Mouse (Mus musculus) splenic B cell, adult 2 months (primary cell): Measurements from ENCODE around the gene Mms22l.
"Not testable (repeated sequence)": the region's sequence is repeated elsewhere in the genome, so short reads cannot be mapped to it uniquely, and the experiment has no call there.

Source experiments
- DNase-seq: peaks from one replicate; pipeline ENCODE4 v3.0.0-alpha.2; 2011; ENCODE audit warnings: low read depth, low spot score
- H3K27me3 ChIP-seq: 2 replicates; pipeline ENCODE4 v1.6.1; 2012; ENCODE audit warnings: mild to moderate bottlenecking, low read length, moderate library complexity, mixed read lengths; ENCODE audit not compliant: control insufficient read depth, poor library complexity, insufficient read depth, severe bottlenecking
- H3K36me3 ChIP-seq: 2 replicates; pipeline ENCODE4 v1.6.1; 2012; ENCODE audit warnings: mild to moderate bottlenecking, low read length, moderate library complexity, mixed read lengths; ENCODE audit not compliant: control insufficient read depth, poor library complexity, insufficient read depth, severe bottlenecking

The Mms22l gene

GRCm38 (mm10) chr4:24496116-24496952 is at the start of gene Mms22l:
TSS of gene Mms22l (plus strand) at chr4:24496451.
- H3K27me3 ChIP-seq: no peaks in the 10 kb centered on the region
- H3K36me3 ChIP-seq: no peaks in the 10 kb centered on the region
- peak; percentile 93 for DNase-seq

- not testable (repeated sequence) for H3K27me3 ChIP-seq, H3K36me3 ChIP-seq
These were observed 12.2 kb upstream of the Mms22l start for GRCm38 (mm10) chr4:24484046-24484445.

GRCm38 (mm10) chr4:24496953-24497319 is 685 bp downstream of the Mms22l start:
- H3K27me3 ChIP-seq: no peaks in the 10 kb centered on the region
- no peak for DNase-seq
- no peaks in the 10 kb centered on the region for H3K36me3 ChIP-seq

More at GRCm38 (mm10) chr4:24484046-24484445, 12.2 kb upstream of the Mms22l start:
- DNase-seq: not testable (repeated sequence)

GRCm38 (mm10) chr4:24509195-24509594 is 12.9 kb downstream of the Mms22l start:
- Histone ChIP-seq H3K27me3 (no peaks in the 10 kb centered on the region), H3K36me3 (no peaks in the 10 kb centered on the region; the same call in 1 of the 2 replicates)
- DNase-seq: no peak

GRCm38 (mm10) chr4:24536989-24537388 is 40.7 kb downstream of the Mms22l start:
- peak; percentile 3 for DNase-seq
- Histone ChIP-seq H3K36me3 (peaks cover 2% of the 10 kb centered on the region; the same call in 1 of the 2 replicates), H3K27me3 (no peaks in the 10 kb centered on the region)

GRCm38 (mm10) chr4:24543421-24543820 is 47.2 kb downstream of the Mms22l start:
- no peaks in the 10 kb centered on the region for H3K27me3 ChIP-seq
- no peak for DNase-seq
- H3K36me3 ChIP-seq: no peaks in the 10 kb centered on the region

- no peaks in the 10 kb centered on the region for H3K36me3 ChIP-seq
- H3K27me3 ChIP-seq: no peaks in the 10 kb centered on the region
- peak; percentile 5 for DNase-seq
These were observed 48.5 kb downstream of the Mms22l start for GRCm38 (mm10) chr4:24544677-24545151.

GRCm38 (mm10) chr4:24556116-24556820 is 60.0 kb downstream of the Mms22l start:
- no peaks in the 10 kb centered on the region for H3K27me3 ChIP-seq
- H3K36me3 ChIP-seq: no peaks in the 10 kb centered on the region
- no peak for DNase-seq

- no peak for DNase-seq
- Histone ChIP-seq H3K36me3 (no peaks in the 10 kb centered on the region), H3K27me3 (no peaks in the 10 kb centered on the region)
These were observed 60.9 kb downstream of the Mms22l start for GRCm38 (mm10) chr4:24557149-24557548.

- H3K36me3 ChIP-seq: no peaks in the 10 kb centered on the region
- DNase-seq: peak; percentile 40
- H3K27me3 ChIP-seq: no peaks in the 10 kb centered on the region
These were observed 71.8 kb downstream of the Mms22l start for GRCm38 (mm10) chr4:24568026-24568425.

- no peaks in the 10 kb centered on the region for H3K27me3 ChIP-seq
- no peaks in the 10 kb centered on the region for H3K36me3 ChIP-seq
- peak; percentile 13 for DNase-seq
These were observed 72.8 kb downstream of the Mms22l start for GRCm38 (mm10) chr4:24568989-24569556.

GRCm38 (mm10) chr4:24574276-24574675 is 78.0 kb downstream of the Mms22l start:
- H3K36me3 ChIP-seq: no peaks in the 10 kb centered on the region

GRCm38 (mm10) chr4:24577594-24577993 is 81.3 kb downstream of the Mms22l start:
- DNase-seq: no peak
- Histone ChIP-seq H3K36me3 (no peaks in the 10 kb centered on the region), H3K27me3 (no peaks in the 10 kb centered on the region)

More at GRCm38 (mm10) chr4:24574276-24574675, 78.0 kb downstream of the Mms22l start:
- H3K27me3 ChIP-seq: no peaks in the 10 kb centered on the region
- peak; percentile 74 for DNase-seq

- Histone ChIP-seq H3K27me3 (no peaks in the 10 kb centered on the region), H3K36me3 (no peaks in the 10 kb centered on the region)
- peak; percentile 16 for DNase-seq
These were observed 86.0 kb downstream of the Mms22l start for GRCm38 (mm10) chr4:24582295-24582694.

- no peaks in the 10 kb centered on the region for H3K27me3 ChIP-seq
These were observed 87.7 kb downstream of the Mms22l start for GRCm38 (mm10) chr4:24583997-24584396.

More at GRCm38 (mm10) chr4:24583997-24584396, 87.7 kb downstream of the Mms22l start:
- no peak for DNase-seq
- peaks cover 3% of the 10 kb centered on the region; the same call in 1 of the 2 replicates for H3K36me3 ChIP-seq
